Mouse (Mus musculus): ENCODE data around the gene Mrpl27. TPM values are rescaled to one million over a fixed set of nuclear protein-coding genes. Genes with fewer than 3 reads are reported as not detected.
"Not testable (repeated sequence)": the region's sequence is repeated elsewhere in the genome, so short reads cannot be mapped to it uniquely, and the experiment has no call there.

The Mrpl27 gene
- polyA plus RNA-seq, 1 experiment from 2014 or later = 141 TPM

DNA sequence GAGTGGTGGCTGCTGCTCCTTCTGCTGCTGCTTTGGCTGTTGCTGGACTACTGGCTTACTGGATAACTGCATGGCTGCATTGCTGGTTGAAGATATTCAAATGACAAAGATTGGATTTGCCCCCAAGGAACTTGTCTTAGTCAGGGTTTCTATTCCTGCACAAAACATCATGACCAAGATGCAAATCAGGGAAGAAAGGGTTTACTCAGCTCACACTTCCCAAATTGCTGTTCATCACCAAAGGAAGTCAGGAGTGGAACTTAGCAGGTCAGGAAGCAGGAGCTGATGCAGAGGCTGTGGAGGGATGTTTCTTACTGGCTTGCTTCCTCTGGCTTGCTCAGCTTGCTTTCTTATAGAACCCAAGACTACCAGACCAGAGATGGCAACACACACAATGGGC lies 38.9 kb downstream of the Mrpl27 start:
- H3K27me3 ChIP-seq (ENCODE audit: insufficient read depth, low read length); H3K4me3 ChIP-seq (ENCODE audit: low read length); H3K4me2 ChIP-seq (replicated peaks; ENCODE audit: low read depth, low read length); ATAC-seq (ENCODE audit: low FRiP score, low TSS enrichment); H3K27ac ChIP-seq (ENCODE audit: low read length); H3K36me3 ChIP-seq (ENCODE audit: insufficient read depth, low read length); H3K9ac ChIP-seq (replicated peaks; ENCODE audit: low read length); H3K4me1 ChIP-seq (ENCODE audit: insufficient read depth, low read length); H3K9me3 ChIP-seq (ENCODE audit: low read length): not testable (repeated sequence)

DNA sequence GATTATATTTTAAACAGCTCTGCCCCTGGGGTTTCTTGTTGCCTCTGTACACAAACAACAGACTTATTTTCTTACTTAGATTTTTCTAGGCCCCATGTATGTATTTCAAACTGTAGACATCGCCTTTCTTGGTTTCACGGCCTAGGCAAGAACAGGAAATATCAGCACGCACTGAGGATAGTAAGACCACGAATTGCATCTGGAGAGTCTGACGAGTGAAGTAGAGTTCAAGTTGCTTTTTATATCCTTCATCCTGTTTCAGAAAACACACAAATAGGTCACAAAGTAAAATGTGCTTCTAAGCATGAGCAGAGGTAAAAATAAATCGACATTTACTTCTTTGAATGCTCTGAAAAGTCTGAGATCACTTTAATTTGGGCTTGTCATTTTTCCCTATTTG lies 41.9 kb downstream of the Mrpl27 start:
- ATAC-seq (ENCODE audit: low FRiP score, low TSS enrichment) = no peak
- H3K27ac ChIP-seq (ENCODE audit: low read length) = no peak overlapping the region

DNA sequence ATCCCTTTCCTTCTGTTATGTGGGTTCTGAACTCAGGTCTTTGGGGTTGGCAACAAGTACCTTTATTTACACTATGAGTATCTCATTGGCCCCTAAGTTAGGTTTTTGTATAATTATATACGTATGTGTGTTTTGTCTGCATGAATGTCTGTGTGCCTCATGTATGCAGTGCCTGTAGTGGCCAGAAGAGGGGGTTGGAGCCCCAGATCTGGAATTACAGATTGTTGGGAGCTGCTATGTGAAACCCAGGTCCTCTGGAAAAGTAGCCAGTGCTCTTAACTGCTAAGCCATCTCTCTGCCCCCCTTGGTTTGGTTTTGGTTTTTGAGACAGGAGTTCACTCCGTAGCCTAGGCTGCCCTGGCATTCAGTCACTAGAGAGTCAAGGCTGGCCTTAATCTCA lies 43.6 kb downstream of the Mrpl27 start:
- Histone ChIP-seq H3K4me1 (ENCODE audit: insufficient read depth, low read length) (peaks cover 6% of the 10 kb centered on the region; the same call in 1 of the 2 replicates), H3K27ac (ENCODE audit: low read length) (no peak overlapping the region), H3K27me3 (ENCODE audit: insufficient read depth, low read length) (peaks cover 3% of the 10 kb centered on the region; the same call in 1 of the 2 replicates), H3K4me3 (ENCODE audit: low read length) (no peak overlapping the region), H3K9me3 (ENCODE audit: low read length) (no peaks in the 10 kb centered on the region), H3K4me2 (replicated peaks; ENCODE audit: low read depth, low read length) (no peak overlapping the region), H3K9ac (replicated peaks; ENCODE audit: low read length) (no peak overlapping the region), H3K36me3 (ENCODE audit: insufficient read depth, low read length) (no peaks in the 10 kb centered on the region)
- ATAC-seq (ENCODE audit: low FRiP score, low TSS enrichment) = no peak
- WGBS = 88% methylated on average over 2 of the region's 2 CpGs

More for the DNA sequence above, 41.9 kb downstream of the Mrpl27 start:
- Histone ChIP-seq H3K27me3 (ENCODE audit: insufficient read depth, low read length) (0 out of 2 replicates have a peak, but pooled peaks cover 3% of the 10 kb centered on the region), H3K36me3 (ENCODE audit: insufficient read depth, low read length) (no peaks in the 10 kb centered on the region), H3K9ac (replicated peaks; ENCODE audit: low read length) (no peak overlapping the region), H3K9me3 (ENCODE audit: low read length) (no peaks in the 10 kb centered on the region), H3K4me2 (replicated peaks; ENCODE audit: low read depth, low read length) (no peak overlapping the region), H3K4me3 (ENCODE audit: low read length) (no peak overlapping the region), H3K4me1 (ENCODE audit: insufficient read depth, low read length) (no peaks in the 10 kb centered on the region)
- 58% methylated on average over 6 of the region's 6 CpGs for WGBS

DNA sequence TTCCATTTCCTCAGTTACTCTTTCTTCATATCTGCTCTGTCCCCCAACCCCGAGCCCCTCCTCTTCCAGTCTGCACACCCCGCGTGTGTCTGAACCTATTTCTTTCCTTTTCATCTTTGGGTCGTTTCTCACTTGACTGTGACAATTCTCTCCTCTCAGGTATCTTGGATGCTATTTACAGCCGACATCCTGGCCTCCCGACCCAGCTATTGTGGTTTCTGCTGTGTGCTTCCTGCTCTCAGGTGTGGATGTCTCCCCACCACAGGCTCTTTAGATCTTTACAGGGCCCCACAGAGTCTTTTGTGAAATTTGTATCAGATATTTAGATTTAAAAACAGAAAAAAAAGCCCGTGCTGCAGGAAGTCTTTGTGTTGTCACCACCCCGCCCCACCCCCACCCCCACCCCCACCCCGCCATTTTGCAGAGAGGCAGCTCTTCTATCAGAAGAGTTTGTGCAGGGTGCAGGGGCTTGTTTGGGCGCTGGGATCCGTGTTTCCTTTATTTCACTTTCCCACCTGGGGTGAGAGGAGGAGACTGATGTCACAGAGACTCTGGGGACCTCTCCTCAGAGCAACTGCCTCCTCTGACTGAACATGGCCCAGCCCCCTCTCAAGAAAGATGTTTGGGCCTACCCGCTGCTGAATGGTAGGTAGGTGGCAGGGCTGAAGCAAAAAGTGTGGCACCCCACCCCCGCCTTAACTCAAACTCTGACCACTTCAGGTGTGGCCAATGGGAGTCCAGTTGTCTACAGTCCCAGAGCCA lies 44.3 kb downstream of the Mrpl27 start:
- Histone ChIP-seq H3K4me2 (replicated peaks; ENCODE audit: low read depth, low read length) (no peak overlapping the region), H3K9ac (replicated peaks; ENCODE audit: low read length) (no peak overlapping the region), H3K27me3 (ENCODE audit: insufficient read depth, low read length) (peaks cover 3% of the 10 kb centered on the region; the same call in 1 of the 2 replicates), H3K27ac (ENCODE audit: low read length) (no peak overlapping the region), H3K4me3 (ENCODE audit: low read length) (no peak overlapping the region), H3K4me1 (ENCODE audit: insufficient read depth, low read length) (peaks cover 6% of the 10 kb centered on the region; the same call in 1 of the 2 replicates), H3K36me3 (ENCODE audit: insufficient read depth, low read length) (no peaks in the 10 kb centered on the region), H3K9me3 (ENCODE audit: low read length) (no peaks in the 10 kb centered on the region)
- WGBS = 35% methylated on average over 13 of the region's 13 CpGs
- ATAC-seq (ENCODE audit: low FRiP score, low TSS enrichment) = no peak

DNA sequence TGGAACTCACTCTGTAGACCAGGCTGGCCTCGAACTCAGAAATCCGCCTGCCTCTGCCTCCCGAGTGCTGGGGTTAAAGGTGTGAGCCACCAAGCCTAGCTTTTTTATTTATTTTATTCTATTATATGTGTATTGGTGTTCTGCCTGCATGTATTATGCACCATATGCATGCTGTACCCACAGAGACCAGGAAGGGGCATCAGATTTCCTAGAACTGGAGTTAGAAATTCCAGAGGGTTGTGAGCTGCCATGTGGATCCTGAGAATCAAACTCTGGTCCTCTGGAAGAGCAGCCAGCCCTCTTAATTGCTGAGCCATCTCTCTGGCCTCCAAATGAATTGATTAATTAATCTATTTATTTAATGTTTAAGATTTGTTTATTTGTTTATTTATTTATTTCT lies 45.8 kb downstream of the Mrpl27 start:
- Histone ChIP-seq H3K9me3 (ENCODE audit: low read length) (no peaks in the 10 kb centered on the region), H3K27ac (ENCODE audit: low read length) (no peak overlapping the region), H3K36me3 (ENCODE audit: insufficient read depth, low read length) (no peaks in the 10 kb centered on the region), H3K4me3 (ENCODE audit: low read length) (no peak overlapping the region), H3K4me2 (replicated peaks; ENCODE audit: low read depth, low read length) (no peak overlapping the region), H3K27me3 (ENCODE audit: insufficient read depth, low read length) (peaks cover 3% of the 10 kb centered on the region; the same call in 1 of the 2 replicates), H3K9ac (replicated peaks; ENCODE audit: low read length) (no peak overlapping the region), H3K4me1 (ENCODE audit: insufficient read depth, low read length) (peaks cover 6% of the 10 kb centered on the region; the same call in 1 of the 2 replicates)
- ATAC-seq (ENCODE audit: low FRiP score, low TSS enrichment) = no peak
- WGBS = 100% methylated on average over 3 of the region's 3 CpGs

DNA sequence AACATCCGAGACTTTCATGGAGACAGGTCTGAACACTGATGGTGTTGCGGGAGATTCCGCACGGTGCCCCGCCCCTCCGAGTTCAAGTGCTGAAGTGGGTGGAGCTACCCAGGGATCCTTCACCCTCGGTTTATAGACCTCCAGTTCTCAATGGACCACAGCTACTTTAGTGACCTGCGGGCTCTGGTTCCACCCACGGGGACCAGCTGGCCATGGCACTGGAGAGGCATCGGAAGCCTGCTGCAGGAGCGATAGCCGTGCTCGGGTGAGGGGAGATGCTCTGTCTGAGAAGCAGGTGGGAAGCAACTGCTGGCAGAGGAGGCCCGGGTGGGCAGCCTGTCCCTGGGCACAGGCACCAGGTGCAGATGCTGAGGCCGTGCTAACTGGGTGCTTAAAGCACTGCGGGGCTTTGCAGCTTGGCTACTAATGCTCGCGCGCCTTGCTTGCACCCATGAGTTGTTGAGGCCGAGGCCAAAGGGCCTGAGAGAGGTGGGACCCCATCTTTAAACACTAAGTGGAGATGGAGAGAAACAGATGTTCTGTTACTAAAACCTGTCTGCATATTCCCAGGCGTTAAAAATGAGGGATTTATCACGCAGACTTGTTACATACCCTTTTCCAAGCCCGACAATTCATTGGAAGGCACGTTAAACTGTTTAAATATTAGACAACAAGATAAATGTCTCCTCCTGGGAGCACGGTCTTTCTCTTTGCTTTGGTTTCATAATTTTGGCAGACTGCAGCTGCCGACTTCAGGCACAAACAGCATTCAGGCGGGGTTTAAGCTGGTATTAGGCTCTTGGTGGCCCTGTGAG lies 48.0 kb downstream of the Mrpl27 start:
- peaks cover 6% of the 10 kb centered on the region; the same call in 1 of the 2 replicates for H3K4me1 ChIP-seq (ENCODE audit: insufficient read depth, low read length)
- 36% methylated on average over 27 of the region's 27 CpGs for WGBS
- H3K4me3 ChIP-seq (ENCODE audit: low read length) = peak overlapping the region; percentile 16; the same call in 1 of the 2 replicates
- H3K9me3 ChIP-seq (ENCODE audit: low read length) = no peaks in the 10 kb centered on the region
- peaks cover 3% of the 10 kb centered on the region; the same call in 1 of the 2 replicates for H3K27me3 ChIP-seq (ENCODE audit: insufficient read depth, low read length)
- no peaks in the 10 kb centered on the region for H3K36me3 ChIP-seq (ENCODE audit: insufficient read depth, low read length)
- H3K27ac ChIP-seq (ENCODE audit: low read length) = no peak overlapping the region
- 0 out of 2 replicates have a peak, but pooled peaks have one; percentile 55 for ATAC-seq (ENCODE audit: low FRiP score, low TSS enrichment)
- peak overlapping the region; percentile 45 for H3K4me2 ChIP-seq (replicated peaks; ENCODE audit: low read depth, low read length)
- H3K9ac ChIP-seq (replicated peaks; ENCODE audit: low read length) = 0 out of 2 replicates have a peak overlapping the region, but pooled peaks have one; percentile 20

DNA sequence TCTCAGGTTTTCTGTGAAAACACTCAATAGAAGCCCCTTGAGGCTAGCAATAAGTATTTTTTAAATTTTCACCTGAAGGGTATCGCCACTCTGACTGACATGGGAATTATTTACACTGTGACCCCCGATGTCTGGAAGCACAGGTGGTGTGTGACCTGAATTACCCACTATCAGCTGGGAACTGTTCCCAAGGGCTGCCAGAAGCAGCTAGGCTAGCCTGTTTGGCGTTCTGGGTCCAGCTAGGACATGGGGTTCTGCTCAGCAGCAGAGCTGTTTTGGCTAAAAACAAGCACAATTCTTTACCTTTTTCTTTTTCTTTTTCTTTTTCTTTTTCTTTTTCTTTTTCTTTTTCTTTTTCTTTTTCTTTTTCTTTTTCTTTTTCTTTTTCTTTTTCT lies 48.6 kb downstream of the Mrpl27 start:
- Histone ChIP-seq H3K4me3 (ENCODE audit: low read length) (no peak overlapping the region), H3K9ac (replicated peaks; ENCODE audit: low read length) (no peak overlapping the region), H3K27me3 (ENCODE audit: insufficient read depth, low read length) (peaks cover 2% of the 10 kb centered on the region; the same call in 1 of the 2 replicates), H3K4me2 (replicated peaks; ENCODE audit: low read depth, low read length) (peak overlapping the region; percentile 45; the same call in 1 of the 2 replicates), H3K27ac (ENCODE audit: low read length) (no peak overlapping the region), H3K9me3 (ENCODE audit: low read length) (no peaks in the 10 kb centered on the region), H3K4me1 (ENCODE audit: insufficient read depth, low read length) (peaks cover 6% of the 10 kb centered on the region; the same call in 1 of the 2 replicates), H3K36me3 (ENCODE audit: insufficient read depth, low read length) (no peaks in the 10 kb centered on the region)
- ATAC-seq (ENCODE audit: low FRiP score, low TSS enrichment) = no peak
- 48% methylated on average over 3 of the region's 3 CpGs for WGBS

DNA sequence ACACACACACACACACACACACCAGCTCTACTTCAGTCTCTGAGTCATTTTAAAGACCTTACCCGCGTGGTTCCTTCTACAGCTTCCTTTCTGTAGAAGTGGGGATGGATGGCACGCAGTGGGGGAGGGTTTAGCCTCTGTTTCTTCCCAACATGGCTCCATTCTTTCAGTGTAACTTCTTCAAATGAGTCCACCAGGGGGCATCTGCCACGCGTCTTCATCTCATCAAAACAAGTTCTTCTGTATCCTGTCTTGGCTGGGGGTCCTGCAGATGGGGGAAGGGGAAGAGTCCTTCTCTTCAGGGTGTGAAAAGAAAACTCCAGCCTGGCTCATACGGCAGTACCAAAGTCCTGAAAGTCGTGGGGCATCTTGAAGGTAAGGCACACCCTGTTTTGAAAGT lies 50.5 kb downstream of the Mrpl27 start:
- ATAC-seq (ENCODE audit: low FRiP score, low TSS enrichment) = no peak
- Histone ChIP-seq H3K9me3 (ENCODE audit: low read length) (no peaks in the 10 kb centered on the region), H3K9ac (replicated peaks; ENCODE audit: low read length) (no peak overlapping the region), H3K27ac (ENCODE audit: low read length) (peak overlapping the region; percentile 48; the same call in 1 of the 2 replicates), H3K4me3 (ENCODE audit: low read length) (no peak overlapping the region), H3K36me3 (ENCODE audit: insufficient read depth, low read length) (no peaks in the 10 kb centered on the region), H3K4me2 (replicated peaks; ENCODE audit: low read depth, low read length) (no peak overlapping the region), H3K27me3 (ENCODE audit: insufficient read depth, low read length) (no peaks in the 10 kb centered on the region; the same call in 1 of the 2 replicates), H3K4me1 (ENCODE audit: insufficient read depth, low read length) (peaks cover 6% of the 10 kb centered on the region; the same call in 1 of the 2 replicates)
- WGBS = 55% methylated on average over 7 of the region's 7 CpGs

DNA sequence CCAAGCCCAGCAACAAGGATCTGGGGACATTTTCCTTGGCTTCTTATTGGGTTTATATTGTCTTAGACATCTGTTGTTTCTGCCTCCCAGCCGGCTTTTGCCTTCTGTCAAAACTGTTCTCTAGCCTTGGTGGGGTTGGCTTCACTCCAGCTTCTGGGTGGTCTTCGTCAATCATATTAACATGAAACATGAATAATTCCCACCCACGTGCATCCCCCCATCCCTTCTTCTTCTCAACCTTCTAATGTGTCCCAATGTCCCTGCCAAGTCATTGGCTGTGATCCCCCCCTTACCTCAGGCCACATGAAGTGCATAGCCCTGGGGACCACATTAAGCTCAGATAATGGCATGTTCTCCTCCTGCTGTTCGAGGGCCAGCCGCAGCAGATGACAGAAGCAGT lies 50.9 kb downstream of the Mrpl27 start, which contains the start of gene Gm11541:
Gene Gm11541, minus strand, starts transcription at position 28 of the 400 bp plus-strand sequence.
- H3K36me3 ChIP-seq (ENCODE audit: insufficient read depth, low read length) = no peaks in the 10 kb centered on the region
- H3K9ac ChIP-seq (replicated peaks; ENCODE audit: low read length) = no peak within 1 kb of the TSS
- no peak within 1 kb of the TSS for H3K4me2 ChIP-seq (replicated peaks; ENCODE audit: low read depth, low read length)
- ATAC-seq (ENCODE audit: low FRiP score, low TSS enrichment) = 0 out of 2 replicates have a peak, but pooled peaks have one; percentile 24
- H3K4me3 ChIP-seq (ENCODE audit: low read length) = no peak within 1 kb of the TSS
- H3K4me1 ChIP-seq (ENCODE audit: insufficient read depth, low read length) = peaks cover 6% of the 10 kb centered on the region; the same call in 1 of the 2 replicates
- no peaks in the 10 kb centered on the region for H3K9me3 ChIP-seq (ENCODE audit: low read length)
- no peaks in the 10 kb centered on the region; the same call in 1 of the 2 replicates for H3K27me3 ChIP-seq (ENCODE audit: insufficient read depth, low read length)
- 66% methylated on average over 5 of the region's 5 CpGs for WGBS
- peak within 1 kb of the TSS; percentile 48; the same call in 1 of the 2 replicates for H3K27ac ChIP-seq (ENCODE audit: low read length)
